Mouse (Mus musculus) megakaryocyte, embryonic 14.5 days (primary cell): ENCODE data around the gene Cdc26. TPM values are rescaled to one million over a fixed set of nuclear protein-coding genes. Genes with fewer than 3 reads are reported as not detected.

ENCODE experiments used
- H3K27me3 ChIP-seq: replicated peaks from 2 replicates; pipeline ENCODE3; 2012; ENCODE audit warnings: inconsistent platforms
- H3K36me3 ChIP-seq: replicated peaks from 2 replicates; pipeline ENCODE3; 2012; ENCODE audit warnings: low read length, inconsistent platforms, mixed read lengths
- H3K4me1 ChIP-seq: 2 replicates; pipeline ENCODE4 v1.6.1; 2012; ENCODE audit warnings: inconsistent platforms
- H3K4me3 ChIP-seq: replicated peaks from 2 replicates; pipeline ENCODE3; 2012; ENCODE audit warnings: moderate library complexity, mild to moderate bottlenecking, inconsistent platforms
- H3K9me3 ChIP-seq: 2 replicates; pipeline ENCODE4 v1.6.1; 2012; ENCODE audit warnings: inconsistent platforms
- FLI1 ChIP-seq: IDR thresholded peaks from 2 replicates; pipeline ENCODE4 v1.6.1; 2012; ENCODE audit warnings: low read length, inconsistent platforms, mixed read lengths
- GATA1 ChIP-seq: IDR thresholded peaks from 3 replicates; pipeline ENCODE4 v1.6.1; 2012; ENCODE audit warnings: mixed read lengths, low read length, inconsistent platforms, borderline replicate concordance
- polyA plus RNA-seq: library from polyadenylated mRNA; stranded (reverse); fragments of >175 nt; gene quantifications from 2 replicates; pipeline ENCODE4 v1.2.3, GENCODE M21; 2012; ENCODE audit warnings: low replicate concordance; ENCODE audit not compliant: insufficient read depth

The Cdc26 gene
- polyA plus RNA-seq, 1 experiment, result 25.0 TPM

- TF ChIP-seq FLI1 (no peak), GATA1 (no peak)
- Histone ChIP-seq H3K27me3 (peaks cover 3% of the 10 kb centered on the region), H3K36me3 (peaks cover 8% of the 10 kb centered on the region), H3K4me3 (no peak overlapping the region), H3K9me3 (no peaks in the 10 kb centered on the region), H3K4me1 (peaks cover 47% of the 10 kb centered on the region)
Observed at GRCm38 (mm10) chr4:62430678-62431077, 22.2 kb upstream of the Cdc26 start.

- Histone ChIP-seq H3K4me3 (no peak overlapping the region), H3K36me3 (peaks cover 18% of the 10 kb centered on the region), H3K27me3 (peaks cover 3% of the 10 kb centered on the region), H3K9me3 (no peaks in the 10 kb centered on the region), H3K4me1 (peaks cover 44% of the 10 kb centered on the region)
- no peak for TF ChIP-seq FLI1
- TF ChIP-seq GATA1, result no peak
Observed at GRCm38 (mm10) chr4:62429616-62430015, 21.2 kb upstream of the Cdc26 start.

- H3K4me1 ChIP-seq, result peaks cover 34% of the 10 kb centered on the region
- peaks cover 3% of the 10 kb centered on the region for H3K27me3 ChIP-seq
- TF ChIP-seq GATA1, result no peak
- TF ChIP-seq FLI1, result no peak
- H3K9me3 ChIP-seq, result no peaks in the 10 kb centered on the region
- H3K36me3 ChIP-seq, result peaks cover 33% of the 10 kb centered on the region
- H3K4me3 ChIP-seq, result no peak overlapping the region
Observed at GRCm38 (mm10) chr4:62427978-62428758, 19.7 kb upstream of the Cdc26 start.

- no peaks in the 10 kb centered on the region for H3K9me3 ChIP-seq
- H3K27me3 ChIP-seq, result peaks cover 3% of the 10 kb centered on the region
- H3K36me3 ChIP-seq, result peaks cover 55% of the 10 kb centered on the region
- peaks cover 26% of the 10 kb centered on the region for H3K4me1 ChIP-seq
- H3K4me3 ChIP-seq, result no peak overlapping the region
- no peak for TF ChIP-seq FLI1
- TF ChIP-seq GATA1, result no peak
Observed at GRCm38 (mm10) chr4:62425891-62426290, 17.4 kb upstream of the Cdc26 start.

GRCm38 (mm10) chr4:62419091-62419490 is 10.6 kb upstream of the Cdc26 start:
- Histone ChIP-seq H3K4me1 (peaks cover 27% of the 10 kb centered on the region), H3K4me3 (no peak overlapping the region), H3K36me3 (peaks cover 100% of the 10 kb centered on the region), H3K9me3 (no peaks in the 10 kb centered on the region), H3K27me3 (no peaks in the 10 kb centered on the region)
- TF ChIP-seq FLI1 (no peak), GATA1 (no peak)

GRCm38 (mm10) chr4:62418448-62418847 is 10.0 kb upstream of the Cdc26 start:
- Histone ChIP-seq H3K27me3 (no peaks in the 10 kb centered on the region), H3K9me3 (no peaks in the 10 kb centered on the region), H3K4me3 (no peak overlapping the region), H3K36me3 (peaks cover 100% of the 10 kb centered on the region), H3K4me1 (peaks cover 27% of the 10 kb centered on the region)
- TF ChIP-seq GATA1 (no peak), FLI1 (no peak)

GRCm38 (mm10) chr4:62411606-62412005 is 3.2 kb upstream of the Cdc26 start:
- Histone ChIP-seq H3K36me3 (peaks cover 58% of the 10 kb centered on the region), H3K27me3 (no peaks in the 10 kb centered on the region)
- TF ChIP-seq GATA1 (no peak), FLI1 (no peak)

GRCm38 (mm10) chr4:62410325-62410724 is 1.9 kb upstream of the Cdc26 start:
- Histone ChIP-seq H3K27me3 (no peaks in the 10 kb centered on the region), H3K4me1 (peaks cover 54% of the 10 kb centered on the region), H3K4me3 (peak overlapping the region; percentile 95), H3K9me3 (no peaks in the 10 kb centered on the region), H3K36me3 (peaks cover 54% of the 10 kb centered on the region)
- no peak for TF ChIP-seq FLI1
- TF ChIP-seq GATA1, result no peak

More at GRCm38 (mm10) chr4:62411606-62412005, 3.2 kb upstream of the Cdc26 start:
- Histone ChIP-seq H3K4me1 (peaks cover 54% of the 10 kb centered on the region), H3K4me3 (peak overlapping the region; percentile 2), H3K9me3 (no peaks in the 10 kb centered on the region)

GRCm38 (mm10) chr4:62409615-62410014 is 1.2 kb upstream of the Cdc26 start:
- Histone ChIP-seq H3K9me3 (no peaks in the 10 kb centered on the region), H3K4me1 (peaks cover 52% of the 10 kb centered on the region), H3K4me3 (peak overlapping the region; percentile 95), H3K27me3 (no peaks in the 10 kb centered on the region), H3K36me3 (peaks cover 54% of the 10 kb centered on the region)
- no peak for TF ChIP-seq FLI1
- TF ChIP-seq GATA1, result no peak
